Mouse (Mus musculus) bone marrow macrophage, adult 2 months (primary cell): Measurements from ENCODE around the gene Cmtm3. TPM values are rescaled to one million over a fixed set of nuclear protein-coding genes. Genes with fewer than 3 reads are reported as not detected.

Experiments used
- H3K27ac ChIP-seq: 2 replicates; pipeline ENCODE4 v1.5.1; 2012; ENCODE audit warnings: low read depth, low read length; ENCODE audit not compliant: insufficient read depth
- H3K4me1 ChIP-seq: 2 replicates; pipeline ENCODE4 v1.6.1; 2012; ENCODE audit warnings: low read length; ENCODE audit not compliant: control insufficient read depth, insufficient read depth
- H3K4me3 ChIP-seq: 2 replicates; pipeline ENCODE4 v1.5.1; 2012; ENCODE audit warnings: mild to moderate bottlenecking, low read length, moderate library complexity; ENCODE audit not compliant: insufficient read depth
- CTCF ChIP-seq: IDR thresholded peaks from 2 replicates; pipeline ENCODE4 v1.5.1; 2012; ENCODE audit warnings: low read depth, mild to moderate bottlenecking, low read length, moderate library complexity
- POLR2A ChIP-seq: IDR thresholded peaks from 2 replicates; pipeline ENCODE4 v1.6.1; 2012; ENCODE audit warnings: mild to moderate bottlenecking, low read depth, low read length, borderline replicate concordance
- polyA plus RNA-seq: library from polyadenylated mRNA; stranded (reverse); fragments of >200 nt; gene quantifications from 2 replicates; pipeline ENCODE4 v1.2.4, GENCODE M21; 2012; ENCODE audit not compliant: missing spikeins, insufficient read depth, insufficient read length

Cmtm3 gene
- polyA plus RNA-seq, 1 experiment: 227 TPM

DNA sequence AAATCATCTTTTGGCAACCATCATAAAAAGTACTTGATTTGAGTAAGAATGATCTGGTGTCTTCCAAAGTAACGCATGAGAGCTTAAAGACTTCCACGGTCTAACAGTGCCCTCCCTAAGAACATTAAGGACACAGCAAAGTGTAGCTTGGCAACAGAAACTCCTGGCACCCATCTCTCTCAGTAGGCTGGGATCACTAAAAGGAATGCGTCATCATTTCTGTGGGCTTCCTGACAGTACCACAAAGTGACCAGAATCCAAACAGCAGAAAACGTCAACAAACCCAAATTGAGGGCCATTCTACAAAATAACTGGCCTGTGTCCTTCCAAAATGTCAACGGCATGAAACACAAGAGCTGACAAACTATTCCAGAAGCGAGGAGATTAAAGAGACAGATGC is 30.9 kb downstream of the Cmtm3 start:
- peak overlapping the region; percentile 17 for H3K27ac ChIP-seq
- peaks cover 43% of the 10 kb centered on the region for H3K4me1 ChIP-seq
- no peak for TF ChIP-seq CTCF
- no peak for TF ChIP-seq POLR2A
- H3K4me3 ChIP-seq: peak overlapping the region; percentile 13; the same call in 1 of the 2 replicates

DNA sequence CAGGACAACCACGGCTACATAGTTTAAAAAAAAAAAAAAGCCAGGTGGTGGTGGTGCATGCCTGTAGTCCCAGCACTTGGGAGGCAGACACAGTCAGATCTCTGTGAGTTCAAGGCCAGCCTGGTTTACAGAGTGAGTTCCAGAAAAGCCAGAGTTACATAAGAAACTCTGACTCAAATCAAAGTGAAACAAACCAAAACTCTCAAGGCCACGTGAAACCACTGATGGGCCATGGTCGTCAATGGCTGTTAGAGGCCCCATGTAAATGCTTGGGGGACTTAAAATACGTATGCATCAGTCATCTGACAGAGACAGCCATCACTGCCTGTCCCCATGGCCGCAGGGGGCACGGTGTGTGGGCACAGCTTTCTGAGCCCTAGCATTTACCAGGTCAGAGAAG is 31.9 kb downstream of the Cmtm3 start:
- no peak for TF ChIP-seq CTCF
- TF ChIP-seq POLR2A: no peak
- H3K4me1 ChIP-seq: peaks cover 49% of the 10 kb centered on the region
- H3K4me3 ChIP-seq: no peak overlapping the region
- peak overlapping the region; percentile 56 for H3K27ac ChIP-seq

GRCm38 (mm10) chr8:104373779-104374178 is 34.6 kb downstream of the Cmtm3 start:
- Histone ChIP-seq H3K27ac (no peak overlapping the region), H3K4me3 (no peak overlapping the region), H3K4me1 (peaks cover 48% of the 10 kb centered on the region)
- TF ChIP-seq CTCF: no peak; the same call in 1 of the 2 replicates
- no peak for TF ChIP-seq POLR2A

DNA sequence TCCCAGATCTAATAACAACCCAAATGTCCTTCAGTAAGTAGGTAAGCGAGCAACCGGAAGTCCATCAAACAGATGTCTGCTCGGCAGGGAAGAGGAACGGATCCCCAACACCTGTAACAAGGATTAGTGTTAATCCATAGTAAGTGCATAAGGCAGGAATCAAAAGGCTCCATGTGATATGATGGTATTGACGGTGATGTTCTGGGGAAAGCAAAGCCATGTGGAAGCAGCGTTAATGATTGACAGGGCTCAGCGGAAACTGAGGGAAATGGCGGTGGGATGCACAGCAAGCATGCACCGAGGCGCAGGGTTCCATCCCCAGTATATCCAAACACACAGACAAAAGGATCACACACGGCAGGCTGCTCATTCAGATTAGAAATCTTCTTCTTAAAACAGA is 35.1 kb downstream of the Cmtm3 start:
- H3K27ac ChIP-seq: no peak overlapping the region
- TF ChIP-seq CTCF: no peak
- no peak for TF ChIP-seq POLR2A
- H3K4me3 ChIP-seq: no peak overlapping the region
- peaks cover 45% of the 10 kb centered on the region for H3K4me1 ChIP-seq

GRCm38 (mm10) chr8:104374864-104375846 is 35.9 kb downstream of the Cmtm3 start:
- Histone ChIP-seq H3K27ac (no peak overlapping the region), H3K4me1 (peaks cover 37% of the 10 kb centered on the region), H3K4me3 (no peak overlapping the region)
- TF ChIP-seq CTCF: no peak
- no peak for TF ChIP-seq POLR2A

GRCm38 (mm10) chr8:104375959-104376358 is 36.7 kb downstream of the Cmtm3 start:
- no peak overlapping the region for H3K27ac ChIP-seq
- TF ChIP-seq POLR2A (no peak), CTCF (no peak)
- no peak overlapping the region for H3K4me3 ChIP-seq
- peaks cover 31% of the 10 kb centered on the region for H3K4me1 ChIP-seq

- peaks cover 24% of the 10 kb centered on the region for H3K4me1 ChIP-seq
- TF ChIP-seq CTCF (no peak), POLR2A (no peak)
- no peak overlapping the region for H3K4me3 ChIP-seq
- H3K27ac ChIP-seq: no peak overlapping the region
Observed at GRCm38 (mm10) chr8:104376669-104377068, 37.5 kb downstream of the Cmtm3 start.

DNA sequence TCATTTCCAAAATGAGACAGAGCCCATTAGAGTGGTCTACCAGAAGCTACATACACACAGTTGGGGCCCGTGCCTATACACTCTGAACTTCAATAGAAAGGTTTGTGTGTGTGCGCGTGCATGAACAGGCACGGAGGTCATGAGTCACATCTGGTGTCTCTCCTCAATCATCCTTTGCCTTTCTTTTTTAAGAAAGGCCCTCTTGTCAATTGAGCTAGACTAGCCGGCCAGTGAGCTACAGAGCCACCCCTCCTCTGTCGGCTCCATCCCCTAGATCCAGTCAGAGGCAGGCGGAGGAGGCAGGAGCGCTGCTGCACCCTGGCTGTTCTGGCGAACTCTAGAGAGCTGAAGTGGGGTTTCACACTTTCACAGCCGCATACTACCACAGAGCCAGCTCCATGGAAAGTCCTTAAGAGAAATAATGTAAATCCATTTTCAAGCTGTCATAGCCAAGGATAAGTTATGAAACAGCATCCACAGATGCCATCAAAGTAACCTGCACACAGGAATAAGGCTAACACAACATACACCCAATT is 40.2 kb downstream of the Cmtm3 start:
- no peak for TF ChIP-seq CTCF
- TF ChIP-seq POLR2A: no peak
- Histone ChIP-seq H3K4me1 (peaks cover 37% of the 10 kb centered on the region), H3K27ac (no peak overlapping the region), H3K4me3 (no peak overlapping the region)

GRCm38 (mm10) chr8:104380269-104380668 is 41.1 kb downstream of the Cmtm3 start:
- Histone ChIP-seq H3K27ac (no peak overlapping the region), H3K4me1 (peaks cover 34% of the 10 kb centered on the region), H3K4me3 (no peak overlapping the region)
- no peak for TF ChIP-seq POLR2A
- no peak for TF ChIP-seq CTCF

DNA sequence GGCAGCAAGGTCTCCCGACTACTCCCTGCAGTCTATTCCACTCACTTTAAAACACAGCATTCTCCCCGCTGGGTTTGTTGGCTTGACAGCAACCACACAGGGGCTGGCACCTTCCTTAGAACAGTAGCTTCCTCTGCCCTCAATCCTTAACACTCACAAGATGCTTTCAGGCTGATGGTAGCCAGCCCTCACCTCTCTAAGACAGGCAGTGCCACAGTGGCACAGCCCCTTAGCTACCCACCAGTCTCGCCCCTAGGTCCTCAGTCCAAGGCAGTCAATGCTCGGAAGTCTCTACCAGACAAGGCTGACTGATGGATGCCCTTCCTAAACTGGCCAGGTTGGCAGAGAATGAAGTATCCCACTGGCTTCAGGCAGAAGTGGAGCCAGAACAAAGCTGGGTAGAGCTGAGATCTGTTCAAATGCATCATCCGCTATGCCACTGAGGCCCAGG is 41.8 kb downstream of the Cmtm3 start:
- TF ChIP-seq CTCF (no peak), POLR2A (no peak)
- Histone ChIP-seq H3K27ac (no peak overlapping the region), H3K4me1 (peaks cover 31% of the 10 kb centered on the region), H3K4me3 (no peak overlapping the region)
